ENCODE assay signal across 1 mouse cellular context in genomic region chr17:78237954-78238353, GRCm38 (mm10).
TF ChIP-seq lines count a peak whose summit lies in the region.

No protein-coding gene starts in this region.

TF ChIP-seq in CH12.LX, 34 proteins besides CTCF, POLR2A, EP300 and RAD21 (continued from another document):
- no peak for TF ChIP-seq TCF12 (IDR thresholded peaks at IDR 0.05; ENCODE audit: low read depth, low read length)
- TF ChIP-seq ZKSCAN1 (IDR thresholded peaks at IDR 0.05; ENCODE audit: borderline replicate concordance, low read depth, low read length): no peak
- no peak for TF ChIP-seq HCFC1 (IDR thresholded peaks at IDR 0.05; ENCODE audit: low read depth, low read length)
